Mouse (Mus musculus) left cerebral cortex, postnatal 14 days (tissue): Measurements from ENCODE around the gene Nt5e. TPM values are rescaled to one million over a fixed set of nuclear protein-coding genes. Genes with fewer than 3 reads are reported as not detected.
A peak's percentile ranks its signal among the peaks of the same experiment; 100 is the strongest.
"Not testable (repeated sequence)": the region's sequence is repeated elsewhere in the genome, so short reads cannot be mapped to it uniquely, and the experiment has no call there.

Experiments
- DNase-seq, 2 experiments: peaks; one replicate each; pipeline ENCODE4 v3.0.0; 2021 to 2022; ENCODE audit warnings: low spot score in 2 of 2, mixed read lengths in 1 of 2
- intact Hi-C: fragments of 180-260 bp; cut with DNase I; formaldehyde crosslinking; loops from one replicate; pipeline ENCODE4 v1.15.1; 2025
- long read RNA-seq, 2 experiments: library from polyadenylated mRNA; stranded (forward); transcript quantifications; one replicate each; pipeline ENCODE4 v2.0.0; 2021
- total RNA-seq, 2 experiments: library from RNA; stranded (reverse); gene quantifications; 2 replicates each; pipeline ENCODE4 v1.2.3; 2021

The Nt5e gene
- 1 to 10 TPM; 3.2 to 6.5 TPM for total RNA-seq
- long read RNA-seq, experiment 1, partial matches to known transcripts, result 1 of 5 reads
- long read RNA-seq, experiment 1, other reads (novel, unspliced or antisense), result 0 of 5 reads
- long read RNA-seq, experiment 2, partial matches to known transcripts, result 0 of 6 reads
- long read RNA-seq, experiment 2, other reads (novel, unspliced or antisense), result 2 of 6 reads

- intact Hi-C loops, result no loop called here
These were observed at the start of gene Nt5e for GRCm38 (mm10) chr9:88326930-88327901. Gene Nt5e (plus strand): TSS chr9:88327197.

GRCm38 (mm10) chr9:88277588-88277987 lies 49.4 kb upstream of the Nt5e start:
- DNase-seq, result no peak
- intact Hi-C loops, result no loop called here

More at GRCm38 (mm10) chr9:88326930-88327901, at the start of gene Nt5e:
- DNase-seq, result peak; percentile 60 to 81

- intact Hi-C loops, result no loop called here
- no peak for DNase-seq
These were observed 47.3 kb upstream of the Nt5e start for GRCm38 (mm10) chr9:88279728-88280127.

- DNase-seq, result no peak
- intact Hi-C loops, result no loop called here
These were observed 37.3 kb upstream of the Nt5e start for GRCm38 (mm10) chr9:88289568-88290168.

GRCm38 (mm10) chr9:88292836-88293370 lies 34.1 kb upstream of the Nt5e start:
- DNase-seq, result no peak
- intact Hi-C loops, result no loop called here

- DNase-seq, result peak; percentile 22 to 65
- intact Hi-C loops, result no loop called here
These were observed 31.2 kb upstream of the Nt5e start for GRCm38 (mm10) chr9:88295798-88296197.

- intact Hi-C loops, result no loop called here
- no peak for DNase-seq
These were observed 30.7 kb upstream of the Nt5e start for GRCm38 (mm10) chr9:88296321-88296720.

- intact Hi-C loops, DNase-seq: not testable (repeated sequence)
These were observed 29.8 kb upstream of the Nt5e start for GRCm38 (mm10) chr9:88297244-88297643.

- no peak for DNase-seq
- intact Hi-C loops, result no loop called here
These were observed 28.9 kb upstream of the Nt5e start for GRCm38 (mm10) chr9:88297871-88298658.

GRCm38 (mm10) chr9:88307019-88307618 lies 19.9 kb upstream of the Nt5e start:
- intact Hi-C loops, result no loop called here
- DNase-seq, result no peak

- intact Hi-C loops, result no loop called here
These were observed 17.9 kb upstream of the Nt5e start for GRCm38 (mm10) chr9:88309127-88309526.

GRCm38 (mm10) chr9:88319226-88319625 lies 7.8 kb upstream of the Nt5e start:
- intact Hi-C loops, result no loop called here

More at GRCm38 (mm10) chr9:88309127-88309526, 17.9 kb upstream of the Nt5e start:
- no peak for DNase-seq

GRCm38 (mm10) chr9:88324616-88325015 lies 2.4 kb upstream of the Nt5e start:
- intact Hi-C loops, result loop anchor here (1.0 kb wide), 1 partner anchor 7 kb away; no protein-coding TSS in a partner anchor
- DNase-seq, result no peak

More at GRCm38 (mm10) chr9:88319226-88319625, 7.8 kb upstream of the Nt5e start:
- DNase-seq, result no peak

- intact Hi-C loops, result no loop called here
- DNase-seq, result no peak
These were observed 1.7 kb downstream of the Nt5e start for GRCm38 (mm10) chr9:88328666-88329065.

- intact Hi-C loops, result no loop called here
- DNase-seq, result no peak
These were observed 2.3 kb downstream of the Nt5e start for GRCm38 (mm10) chr9:88329166-88329748.

- no peak for DNase-seq
- intact Hi-C loops, result no loop called here
These were observed 3.3 kb downstream of the Nt5e start for GRCm38 (mm10) chr9:88330316-88330715.

GRCm38 (mm10) chr9:88332447-88332846 lies 5.5 kb downstream of the Nt5e start:
- DNase-seq, result no peak
- intact Hi-C loops, result no loop called here

- no peak for DNase-seq
- intact Hi-C loops, result no loop called here
These were observed 8.8 kb downstream of the Nt5e start for GRCm38 (mm10) chr9:88335839-88336238.
